Mouse (Mus musculus) hindbrain, embryonic 14.5 days (tissue): ENCODE results near the gene Txndc11. TPM values are rescaled to one million over a fixed set of nuclear protein-coding genes. Genes with fewer than 3 reads are reported as not detected.

Experiments
- ATAC-seq: fragments of 200-750 bp; cut with Nextera tagmentation; 2 replicates; pipeline ENCODE4 v1.8.0; 2017; ENCODE audit warnings: moderate number of reproducible peaks, mild to moderate bottlenecking, moderate TSS enrichment, moderate library complexity; ENCODE audit not compliant: low FRiP score
- DNase-seq: peaks from one replicate; pipeline ENCODE4 v3.0.0-alpha.2; 2015; ENCODE audit warnings: low spot score
- H3K27ac ChIP-seq: fragments of 300-500 bp; sonication (generic); 2 replicates; pipeline ENCODE4 v1.5.1; 2014; ENCODE audit warnings: mild to moderate bottlenecking, moderate library complexity
- H3K27me3 ChIP-seq: fragments of 300-500 bp; sonication (generic); 2 replicates; pipeline ENCODE4 v1.6.1; 2014; ENCODE audit warnings: mild to moderate bottlenecking, low read length, mixed read lengths; ENCODE audit not compliant: control insufficient read depth, insufficient read depth
- H3K36me3 ChIP-seq: fragments of 300-500 bp; sonication (generic); replicated peaks from 2 replicates; pipeline ENCODE4 v1.6.1; 2014; ENCODE audit not compliant: control insufficient read depth, insufficient read depth
- H3K4me1 ChIP-seq: fragments of 300-500 bp; sonication (generic); replicated peaks from 2 replicates; pipeline ENCODE4 v1.6.1; 2014; ENCODE audit warnings: antibody characterized with exemption, low read length, mixed read lengths; ENCODE audit not compliant: control insufficient read depth, insufficient read depth
- H3K4me2 ChIP-seq: fragments of 300-500 bp; sonication (generic); replicated peaks from 2 replicates; pipeline ENCODE4 v1.6.1; 2014; ENCODE audit warnings: mild to moderate bottlenecking, moderate library complexity
- H3K4me3 ChIP-seq: fragments of 300-500 bp; sonication (generic); replicated peaks from 2 replicates; pipeline ENCODE4 v1.5.1; 2014; ENCODE audit warnings: mild to moderate bottlenecking, low read length
- H3K9ac ChIP-seq: fragments of 300-500 bp; sonication (generic); 2 replicates; pipeline ENCODE4 v1.6.1; 2014
- H3K9me3 ChIP-seq: fragments of 300-500 bp; sonication (generic); 2 replicates; pipeline ENCODE4 v1.6.1; 2016; ENCODE audit warnings: low read length; ENCODE audit not compliant: control insufficient read depth
- WGBS: fragments of 180-500 bp; shearing (Covaris S2); extraction: QIAGEN DNeasy Blood & Tissue Kit; methylation state at CpG from one replicate; pipeline ENCODE4 v1.1.7; 2014; 5-methylcytosine and 5-hydroxymethylcytosine counted together
- polyA plus RNA-seq: library from polyadenylated mRNA; unstranded; fragments of >200 nt; fragmentation: Nextera tagmentation; extraction: Ambion mirVana; gene quantifications from 2 replicates; pipeline ENCODE4 v1.2.1, GENCODE M21; 2014

The Txndc11 gene
- polyA plus RNA-seq, 1 experiment from 2014 or later, result 32.6 TPM

DNA sequence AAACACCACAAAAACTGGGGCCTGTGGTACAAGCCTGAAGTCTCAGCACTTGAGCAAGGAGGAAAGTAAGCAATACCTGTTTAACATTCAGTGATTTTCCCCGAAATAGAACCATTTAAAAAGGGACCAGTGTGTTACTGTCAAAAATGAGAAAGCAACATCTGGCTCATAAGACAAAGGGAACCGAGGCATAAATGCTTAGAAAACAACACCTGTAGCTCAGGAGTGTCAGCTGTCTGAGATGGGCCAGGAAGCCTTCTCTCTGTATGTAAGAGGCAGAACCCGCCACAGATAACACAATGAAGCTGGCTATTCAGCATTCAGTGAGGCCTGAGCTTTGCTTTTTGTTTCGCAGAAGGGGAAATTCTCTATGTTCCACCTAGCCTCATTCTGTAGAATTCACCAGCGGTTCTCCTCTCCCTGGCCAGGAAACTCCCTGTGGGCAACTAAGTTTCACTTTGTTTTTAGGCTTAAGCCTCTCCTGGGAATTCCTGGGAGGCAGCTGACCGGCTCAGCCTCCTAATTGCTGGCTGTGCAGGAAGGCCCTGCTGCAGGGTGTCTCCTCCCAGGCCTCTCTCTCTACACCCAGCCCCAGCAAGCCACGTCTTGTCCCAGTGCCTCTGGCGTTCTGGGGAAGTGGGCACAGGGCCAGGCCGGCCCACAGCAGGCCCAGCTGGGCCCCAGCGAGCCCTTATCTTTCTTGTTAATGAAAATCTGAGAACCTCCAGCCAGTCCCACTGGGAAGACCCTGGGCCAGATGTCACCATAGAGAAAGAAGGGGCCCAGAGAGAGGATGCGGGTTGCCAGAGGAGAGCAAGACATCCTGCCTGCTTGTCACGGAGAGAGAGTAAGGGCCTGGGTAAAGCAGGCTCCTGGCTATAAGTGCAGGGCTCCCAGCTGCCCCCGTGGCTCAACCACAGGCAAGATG lies 71.4 kb downstream of the Txndc11 start:
- Histone ChIP-seq H3K4me3 (no peak overlapping the region), H3K27ac (peak overlapping the region; percentile 47), H3K36me3 (no peaks in the 10 kb centered on the region), H3K9ac (no peak overlapping the region), H3K4me1 (peaks cover 26% of the 10 kb centered on the region), H3K27me3 (no peaks in the 10 kb centered on the region), H3K4me2 (no peak overlapping the region), H3K9me3 (no peaks in the 10 kb centered on the region)
- peak; percentile 61 for DNase-seq
- 14% methylated on average over 13 of the region's 13 CpGs for WGBS
- ATAC-seq, result no peak

DNA sequence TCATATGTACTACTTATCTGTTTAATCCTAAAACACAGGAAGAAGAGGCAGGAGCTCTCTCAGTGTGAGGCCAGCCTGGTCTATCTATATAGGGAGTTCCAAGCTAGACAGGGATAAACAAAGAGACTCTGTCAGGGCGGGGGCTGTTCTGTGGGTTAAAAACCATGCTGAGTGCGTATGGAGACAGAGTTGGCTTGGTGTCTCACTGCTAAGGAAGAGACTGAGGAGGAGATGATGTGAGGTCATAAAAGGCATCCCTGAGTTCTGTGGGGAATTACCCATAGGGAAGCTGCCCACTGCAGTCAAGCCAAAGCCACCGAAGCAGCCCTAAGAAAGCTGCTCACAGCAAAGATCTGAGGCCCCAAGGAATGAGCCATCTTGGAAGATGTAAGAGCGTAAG lies 73.8 kb downstream of the Txndc11 start, which contains the start of gene Snn:
Gene Snn (plus strand): TSS at position 301 of the 400 bp plus-strand sequence.
- Histone ChIP-seq H3K27ac (no peak within 1 kb of the TSS), H3K9ac (no peak within 1 kb of the TSS), H3K36me3 (no peaks in the 10 kb centered on the region), H3K4me2 (no peak within 1 kb of the TSS), H3K9me3 (no peaks in the 10 kb centered on the region), H3K4me1 (peaks cover 14% of the 10 kb centered on the region), H3K4me3 (no peak within 1 kb of the TSS), H3K27me3 (no peaks in the 10 kb centered on the region)
- DNase-seq, result no peak
- no peak for ATAC-seq
- WGBS, result 94% methylated on average over 4 of the region's 4 CpGs

DNA sequence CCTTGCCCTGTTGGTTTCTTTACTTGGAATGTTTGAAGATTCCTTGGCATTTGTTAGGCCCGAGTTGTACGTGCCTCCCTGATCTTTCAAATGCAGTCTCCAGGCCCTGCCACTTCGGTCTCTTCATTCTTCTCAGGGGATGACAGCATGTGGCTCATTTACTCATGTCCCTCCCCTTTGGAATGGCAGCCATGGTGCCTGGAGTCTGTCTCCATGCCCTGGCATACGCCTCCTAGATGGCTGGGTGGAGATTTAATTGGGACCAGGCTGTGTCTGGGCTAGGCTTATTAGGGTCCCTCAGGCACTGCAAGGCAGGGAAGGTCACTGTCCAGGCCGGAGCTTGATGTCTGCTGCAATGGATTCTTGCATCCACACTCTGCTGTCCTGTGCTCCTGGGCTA lies 78.5 kb downstream of the Txndc11 start:
- Histone ChIP-seq H3K9ac (no peak overlapping the region), H3K4me2 (no peak overlapping the region), H3K27me3 (no peaks in the 10 kb centered on the region), H3K4me3 (no peak overlapping the region), H3K36me3 (no peaks in the 10 kb centered on the region), H3K4me1 (no peaks in the 10 kb centered on the region), H3K27ac (no peak overlapping the region), H3K9me3 (no peaks in the 10 kb centered on the region)
- no peak for ATAC-seq
- DNase-seq, result no peak
- WGBS, result 67% methylated on average over 5 of the region's 5 CpGs

DNA sequence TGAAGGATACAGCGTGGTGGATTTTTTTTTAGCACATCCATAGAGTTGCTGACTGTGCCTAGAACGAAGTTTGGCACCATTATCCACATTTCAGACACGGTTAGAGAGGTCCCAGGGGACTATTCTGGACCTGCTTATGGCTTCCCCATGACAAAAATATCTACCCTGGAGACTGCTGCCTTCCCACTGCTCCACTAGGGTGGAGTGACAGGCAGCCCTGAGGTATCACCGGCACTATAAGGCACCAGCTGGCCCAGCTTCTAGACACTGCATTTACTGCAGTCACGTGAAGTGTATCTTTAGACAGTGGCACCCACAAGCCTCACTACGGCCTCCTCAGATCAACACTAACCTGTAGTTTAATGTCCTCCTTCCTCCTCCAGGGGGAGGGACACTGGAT lies 79.6 kb downstream of the Txndc11 start:
- WGBS, result 80% methylated on average over 6 of the region's 6 CpGs
- Histone ChIP-seq H3K9me3 (no peaks in the 10 kb centered on the region), H3K4me2 (no peak overlapping the region), H3K4me3 (no peak overlapping the region), H3K4me1 (no peaks in the 10 kb centered on the region), H3K27ac (no peak overlapping the region), H3K27me3 (no peaks in the 10 kb centered on the region), H3K36me3 (no peaks in the 10 kb centered on the region), H3K9ac (no peak overlapping the region)
- DNase-seq, result no peak
- no peak for ATAC-seq

DNA sequence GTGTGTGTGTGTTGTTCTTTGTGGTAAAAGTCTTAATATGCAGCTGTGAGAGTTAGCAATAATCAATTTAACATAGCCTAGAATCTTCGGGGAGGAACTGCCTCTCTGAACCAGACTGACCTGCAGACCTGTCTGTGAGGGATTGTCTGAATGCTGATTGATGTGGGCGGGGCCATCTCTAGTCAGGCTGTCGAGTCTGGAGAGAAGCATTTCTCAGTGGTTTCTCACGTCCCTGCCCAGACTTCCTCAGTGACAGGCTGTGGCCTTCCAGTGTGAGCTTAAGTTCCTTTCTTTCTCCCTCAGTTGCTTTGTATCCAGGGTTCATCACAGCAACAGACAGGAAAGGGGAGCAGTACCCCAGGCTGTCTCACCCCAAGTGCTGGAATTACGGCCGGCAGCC lies 80.0 kb downstream of the Txndc11 start:
- Histone ChIP-seq H3K9ac (no peak overlapping the region), H3K4me2 (no peak overlapping the region), H3K27me3 (no peaks in the 10 kb centered on the region), H3K36me3 (no peaks in the 10 kb centered on the region), H3K9me3 (no peaks in the 10 kb centered on the region), H3K27ac (no peak overlapping the region), H3K4me3 (no peak overlapping the region), H3K4me1 (no peaks in the 10 kb centered on the region)
- DNase-seq (no peak), ATAC-seq (no peak)
- 66% methylated on average over 6 of the region's 6 CpGs for WGBS

DNA sequence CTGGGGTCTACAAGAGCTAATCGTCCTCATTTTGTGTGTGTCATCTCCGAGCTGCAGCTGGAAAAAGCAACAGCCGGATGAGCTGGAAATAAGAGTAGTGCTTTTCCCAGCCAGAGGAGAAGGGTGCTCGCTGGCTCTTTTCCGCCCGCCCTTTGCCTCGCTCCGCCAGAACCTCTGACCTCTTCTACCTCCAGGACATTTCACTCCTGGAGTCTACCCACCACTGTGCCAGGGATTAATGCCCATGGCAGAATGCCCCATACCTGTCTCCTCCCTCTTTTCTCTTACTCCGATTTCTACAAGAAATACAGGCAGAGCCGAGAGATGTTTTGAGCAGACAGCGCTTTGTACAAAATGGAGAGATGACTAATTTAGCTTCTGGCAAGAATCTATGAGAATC lies 83.3 kb downstream of the Txndc11 start:
- ATAC-seq (no peak), DNase-seq (no peak)
- Histone ChIP-seq H3K9me3 (no peaks in the 10 kb centered on the region), H3K4me2 (no peak overlapping the region), H3K4me1 (no peaks in the 10 kb centered on the region), H3K27me3 (no peaks in the 10 kb centered on the region), H3K27ac (no peak overlapping the region), H3K36me3 (no peaks in the 10 kb centered on the region), H3K9ac (no peak overlapping the region), H3K4me3 (no peak overlapping the region)
- WGBS, result 94% methylated on average over 11 of the region's 11 CpGs

DNA sequence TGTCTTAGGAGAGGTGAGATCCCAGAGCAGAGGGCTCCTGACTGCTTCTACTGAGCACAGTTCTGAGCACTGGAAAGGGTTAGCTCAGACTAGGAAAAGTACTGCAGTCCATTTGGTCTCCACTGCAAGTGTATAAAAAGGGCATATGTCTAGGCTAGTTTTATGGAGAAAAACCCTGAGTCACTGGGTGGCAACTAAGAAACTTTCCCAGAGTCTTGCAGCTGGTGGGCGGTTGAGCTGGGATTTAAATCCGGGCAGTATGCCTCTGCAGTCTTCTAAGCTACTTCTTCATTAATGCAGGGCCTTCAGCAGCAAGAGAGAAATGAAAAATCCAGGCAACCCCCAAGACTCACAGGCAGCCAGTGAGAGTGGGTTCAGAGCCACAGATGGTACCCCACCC lies 84.2 kb downstream of the Txndc11 start:
- ATAC-seq (no peak), DNase-seq (no peak)
- H3K4me2 ChIP-seq, result no peak overlapping the region
- H3K9me3 ChIP-seq, result no peaks in the 10 kb centered on the region
- H3K27ac ChIP-seq, result no peak overlapping the region
- no peaks in the 10 kb centered on the region for H3K4me1 ChIP-seq
- no peaks in the 10 kb centered on the region for H3K27me3 ChIP-seq
- no peak overlapping the region for H3K4me3 ChIP-seq
- no peaks in the 10 kb centered on the region for H3K36me3 ChIP-seq
- 80% methylated on average over 2 of the region's 2 CpGs for WGBS
- no peak overlapping the region for H3K9ac ChIP-seq

DNA sequence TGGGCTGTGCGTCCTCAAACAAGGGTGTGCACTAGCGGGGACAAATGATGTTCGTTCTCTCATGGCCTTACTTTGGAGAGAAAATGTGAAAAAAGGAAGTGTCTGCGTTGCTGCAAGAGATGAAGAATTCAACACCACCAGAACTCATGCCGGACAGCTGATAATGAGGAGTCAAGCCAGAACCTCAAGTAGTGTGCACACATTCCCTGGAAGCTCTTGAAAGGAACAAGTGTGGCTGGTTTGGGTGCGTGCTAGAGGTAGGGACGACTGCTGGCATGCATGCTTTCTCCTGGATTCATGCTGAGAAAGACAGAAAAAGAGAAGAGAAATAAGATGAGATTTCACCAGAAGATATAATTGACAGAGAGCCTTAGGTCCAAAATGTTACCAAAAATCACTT lies 87.3 kb downstream of the Txndc11 start:
- DNase-seq (no peak), ATAC-seq (no peak)
- 88% methylated on average over 7 of the region's 7 CpGs for WGBS
- Histone ChIP-seq H3K27me3 (no peaks in the 10 kb centered on the region), H3K27ac (no peak overlapping the region), H3K4me3 (no peak overlapping the region), H3K4me1 (no peaks in the 10 kb centered on the region), H3K9me3 (no peaks in the 10 kb centered on the region), H3K4me2 (no peak overlapping the region), H3K9ac (no peak overlapping the region), H3K36me3 (no peaks in the 10 kb centered on the region)

DNA sequence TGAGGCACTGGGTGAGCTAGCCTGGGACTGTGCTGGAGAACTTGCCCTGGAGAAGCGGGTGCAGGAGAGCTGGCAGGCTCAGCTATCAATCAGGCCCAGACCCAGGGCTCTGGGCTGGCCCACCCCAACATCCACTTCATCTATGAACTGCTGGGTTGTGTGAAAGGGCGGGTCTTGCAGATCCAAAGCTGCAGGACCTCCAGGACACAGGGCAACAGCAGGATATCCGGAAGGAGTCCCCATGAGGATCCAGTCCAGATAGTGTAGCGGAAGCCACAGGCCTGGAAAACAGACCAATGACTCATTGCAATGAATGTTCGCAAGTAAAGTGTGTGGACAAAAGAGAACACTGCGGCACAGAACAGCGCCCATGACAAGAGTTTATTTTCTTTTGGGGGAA lies 88.0 kb downstream of the Txndc11 start:
- H3K9me3 ChIP-seq, result no peaks in the 10 kb centered on the region
- WGBS, result 79% methylated on average over 7 of the region's 7 CpGs
- H3K27ac ChIP-seq, result no peak overlapping the region
- H3K4me2 ChIP-seq, result no peak overlapping the region
- no peak overlapping the region for H3K9ac ChIP-seq
- ATAC-seq (no peak), DNase-seq (no peak)
- no peak overlapping the region for H3K4me3 ChIP-seq
- H3K27me3 ChIP-seq, result no peaks in the 10 kb centered on the region
- no peaks in the 10 kb centered on the region for H3K36me3 ChIP-seq
- no peaks in the 10 kb centered on the region for H3K4me1 ChIP-seq
